Mouse (Mus musculus) T-helper 1 cell (primary cell): ENCODE measurements at regions not wholly inside any gene's neighbourhood (a gene's known extent, or its start where the extent isn't known, plus 50 kb on each side); places are given as distances from the start of the nearest gene placed in this dataset.

Source experiments
- in situ Hi-C: fragments of 300-600 bp; cut with MboI, MseI; formaldehyde crosslinking; loops from one replicate; pipeline ENCODE4 v1.15.1; 2025; ENCODE audit warnings: high pct_unique_total_duplicates

GRCm38 (mm10) chr7:36538111-36538510 is 159.8 kb upstream of the Tshz3 start:
- in situ Hi-C loops, result no loop called here

- in situ Hi-C loops, result no loop called here
Measured at GRCm38 (mm10) chr7:36548007-36548406, 149.9 kb upstream of the Tshz3 start.

- in situ Hi-C loops, result no loop called here
Measured at GRCm38 (mm10) chr7:36548440-36548839, 149.5 kb upstream of the Tshz3 start.

- in situ Hi-C loops, result no loop called here
Measured at GRCm38 (mm10) chr7:36571061-36571460, 126.9 kb upstream of the Tshz3 start.

GRCm38 (mm10) chr7:36582074-36582473 is 115.8 kb upstream of the Tshz3 start:
- in situ Hi-C loops, result no loop called here

GRCm38 (mm10) chr7:36585014-36585413 is 112.9 kb upstream of the Tshz3 start:
- in situ Hi-C loops, result loop anchor here (5.0 kb wide), 1 partner anchor 967 kb away; no protein-coding TSS in a partner anchor

GRCm38 (mm10) chr7:36591496-36591895 is 106.4 kb upstream of the Tshz3 start:
- in situ Hi-C loops, result no loop called here

- in situ Hi-C loops, result no loop called here
Measured at GRCm38 (mm10) chr7:36596630-36597301, 101.2 kb upstream of the Tshz3 start.

- in situ Hi-C loops, result no loop called here
Measured at GRCm38 (mm10) chr7:36605026-36605698, 92.8 kb upstream of the Tshz3 start.

- in situ Hi-C loops, result no loop called here
Measured at GRCm38 (mm10) chr7:36620256-36620655, 77.7 kb upstream of the Tshz3 start.

- in situ Hi-C loops, result no loop called here
Measured at GRCm38 (mm10) chr7:36644252-36644651, 53.7 kb upstream of the Tshz3 start.
